Comparison of ENCODE assay signal across 12 mouse cellular contexts in genomic region chr12:73593021-73593798, GRCm38 (mm10). TPM values are rescaled to one million over a fixed set of nuclear protein-coding genes. Genes with fewer than 3 reads are reported as not detected.
DNase-seq lines count a peak whose midpoint lies in the region; ATAC-seq and TF ChIP-seq lines count a peak whose summit lies in the region.
"Had no signal": no experiment of that assay in that cellular context is flagged by ENCODE, and none has a peak within 500 bp of the region (broad histone marks: within the 10 kb centered on the region; RNA-seq: fewer than 3 reads in every experiment).

No protein-coding gene starts in this region.

- no peaks in the 10 kb centered on the region for H3K27me3 ChIP-seq in heart, adult 2 months (ENCODE audit: control insufficient read depth, insufficient read depth, low read length)
- no peaks in the 10 kb centered on the region for H3K27me3 ChIP-seq in forebrain, embryonic 16.5 days (replicated peaks; ENCODE audit: control insufficient read depth, insufficient read depth, low read length)
- H3K27me3 ChIP-seq: neural tube, embryonic 12.5 days had no signal

- H3K9me3 ChIP-seq in forebrain, embryonic 16.5 days (ENCODE audit: control insufficient read depth, low read length) = no peaks in the 10 kb centered on the region
- H3K9me3 ChIP-seq: neural tube, embryonic 12.5 days had no signal

- H3K4me2 ChIP-seq in forebrain, embryonic 16.5 days (ENCODE audit: low read length) = no peak overlapping the region
- H3K4me2 ChIP-seq: neural tube, embryonic 12.5 days had no signal

- no peaks in the 10 kb centered on the region for H3K79me2 ChIP-seq in heart, adult 2 months (replicated peaks; ENCODE audit: control insufficient read depth, insufficient read depth, low read length)

- peak in 1 of 2 experiments; percentile 48 for DNase-seq in heart, adult 2 months
- DNase-seq in heart, postnatal 4 days = no peak
- DNase-seq in spleen, postnatal 36 days (ENCODE audit: low spot score in 2 of 2) = peak; percentile 61 to 64
- no peak for DNase-seq in spleen, postnatal 14 days (ENCODE audit: low spot score in 2 of 2)
- no peak for DNase-seq in embryo, embryonic 10 days (ENCODE audit: low spot score)
- DNase-seq in left cerebral cortex, adult 11 months (ENCODE audit: low spot score) = no peak
- DNase-seq: B cell, adult 2 months; left cerebral cortex, postnatal 4 days had no signal

- H3K4me1 ChIP-seq in heart, adult 2 months (ENCODE audit: control insufficient read depth, insufficient read depth, low read length) = peaks cover 23% of the 10 kb centered on the region
- H3K4me1 ChIP-seq in forebrain, embryonic 16.5 days (replicated peaks; ENCODE audit: control insufficient read depth, insufficient read depth, low read length) = no peaks in the 10 kb centered on the region
- H3K4me1 ChIP-seq: neural tube, embryonic 12.5 days had no signal

- TF ChIP-seq POLR2A in heart, adult 2 months (IDR thresholded peaks at IDR 0.05; ENCODE audit: insufficient read depth, low read depth, low read length) = no peak

- no peak overlapping the region for H3K9ac ChIP-seq in heart, adult 2 months (ENCODE audit: low read depth, low read length)
- H3K9ac ChIP-seq in forebrain, embryonic 16.5 days (replicated peaks; ENCODE audit: low read depth, low read length) = no peak overlapping the region
- H3K9ac ChIP-seq: neural tube, embryonic 12.5 days had no signal

- H3K4me3 ChIP-seq in heart, adult 2 months = no peak overlapping the region
- H3K4me3 ChIP-seq in forebrain, embryonic 16.5 days (replicated peaks; ENCODE audit: low read length) = no peak overlapping the region
- H3K4me3 ChIP-seq: neural tube, embryonic 12.5 days had no signal

- peak; percentile 82 for ATAC-seq in monocyte, adult 5-6 weeks (replicated peaks; ENCODE audit: insufficient number of reproducible peaks, low FRiP score, low TSS enrichment, poor library complexity, severe bottlenecking)
- ATAC-seq in forebrain, embryonic 16.5 days = no peak
- ATAC-seq: hindbrain, embryonic 16.5 days had no signal

- WGBS in heart, adult 2 months = 45% methylated on average over 12 of the region's 12 CpGs
- 90% methylated on average over 12 of the region's 12 CpGs for WGBS in forebrain, embryonic 16.5 days

- H3K36me3 ChIP-seq in heart, adult 2 months (ENCODE audit: control insufficient read depth, insufficient read depth, low read length) = peaks cover 13% of the 10 kb centered on the region
- H3K36me3 ChIP-seq in forebrain, embryonic 16.5 days (ENCODE audit: control insufficient read depth, insufficient read depth) = no peaks in the 10 kb centered on the region
- H3K36me3 ChIP-seq: neural tube, embryonic 12.5 days had no signal

- intact Hi-C loops in heart, adult 2 months (cut with DNase I) = no loop called here

- H3K27ac ChIP-seq in heart, adult 2 months = peak overlapping the region; percentile 78
- no peak overlapping the region for H3K27ac ChIP-seq in forebrain, embryonic 16.5 days (ENCODE audit: low read length)
- H3K27ac ChIP-seq: neural tube, embryonic 12.5 days had no signal

- TF ChIP-seq CTCF in heart, adult 2 months (IDR thresholded peaks at IDR 0.05) = no peak

- no peak for TF ChIP-seq EP300 in heart, adult 2 months (IDR thresholded peaks at IDR 0.05; ENCODE audit: insufficient read depth, low read depth, low read length)

RNA-seq across cellular contexts. Expression of gene Prkch, which starts 8.6 kb away (rescaled TPM):
- total RNA-seq in heart, adult 2 months (2021) = 10 to 100 TPM; 16.6 to 17.5 TPM
- 9.7 and 13.3 TPM in 2 replicates for polyA plus RNA-seq in heart, adult 2 months (2012; rRNA removed)
- 10 to 100 TPM; 22.6 to 23.1 TPM for total RNA-seq in heart, postnatal 4 days (2021)
- 140 to 209 TPM (median 154 TPM) in 3 replicates for total RNA-seq in monocyte, adult 5-6 weeks (2017)
- 3.6 and 4.3 TPM in 2 replicates for polyA plus RNA-seq in forebrain, embryonic 16.5 days (2015; fragmentation: Nextera tagmentation; extraction: Ambion mirVana)

RNA-seq across cellular contexts. Expression of gene Tmem30b, which starts 47.0 kb away (rescaled TPM):
- total RNA-seq in heart, adult 2 months (2021) = under 1 TPM; 0.18 TPM
- 0.12 and 0.64 TPM in 2 replicates for polyA plus RNA-seq in heart, adult 2 months (2012; rRNA removed)
- under 1 TPM; 0.31 to 0.32 TPM for total RNA-seq in heart, postnatal 4 days (2021)
- not detected in 3 replicates for total RNA-seq in monocyte, adult 5-6 weeks (2017)
- polyA plus RNA-seq in forebrain, embryonic 16.5 days (2015; fragmentation: Nextera tagmentation; extraction: Ambion mirVana) = 0.22 and 0.46 TPM in 2 replicates

Comparison
In these comparisons a context has a peak if more than half of its experiments do, and no peak if none do; other contexts are left out.
1. DNase-seq: peak in spleen, postnatal 36 days (2 of 2); none in heart, postnatal 4 days (single experiment), spleen, postnatal 14 days (0 of 2), embryo, embryonic 10 days (single experiment) and left cerebral cortex, adult 11 months (single experiment).